8 mouse cellular contexts compared by ENCODE assay signal in the genomic region with DNA sequence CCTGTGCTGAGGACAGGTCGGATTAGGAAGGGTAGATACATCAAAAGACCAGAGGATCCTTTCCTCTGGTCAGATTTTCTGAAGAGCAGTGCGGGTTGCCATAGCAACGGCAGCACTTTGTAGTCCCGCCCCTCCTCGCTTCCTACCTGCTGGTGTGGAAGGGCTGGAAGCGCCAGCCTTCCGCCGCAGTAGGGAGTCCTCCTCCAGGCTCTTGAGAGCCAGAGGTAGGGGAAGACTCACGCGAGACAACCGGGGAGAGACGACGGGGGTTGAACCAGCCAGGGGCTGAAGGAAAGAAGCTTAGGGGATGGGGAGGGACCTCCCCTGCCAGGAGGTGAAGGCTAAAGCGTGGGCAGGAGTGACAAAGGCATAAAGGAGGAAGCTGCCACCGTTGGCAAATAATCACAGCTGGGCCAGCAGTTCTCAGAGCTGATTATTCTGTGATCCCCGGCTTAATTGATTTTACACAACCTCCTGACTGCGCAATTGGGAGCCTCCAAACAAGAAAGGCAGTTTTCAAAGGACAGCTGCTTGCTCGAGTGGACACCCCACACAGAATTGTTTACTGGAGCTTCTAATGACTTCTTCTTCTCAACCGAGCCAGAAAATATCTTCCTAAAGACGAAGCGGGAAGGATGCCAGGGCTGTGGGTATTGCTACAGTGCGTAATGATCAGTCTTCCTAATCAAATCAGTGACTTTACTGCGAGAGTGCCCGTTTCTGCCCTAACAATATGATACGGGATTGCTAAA.
DNase-seq lines count a peak whose midpoint lies in the region; ATAC-seq lines count a peak whose summit lies in the region.

No protein-coding gene starts in this region.

- intact Hi-C loops in left cerebral cortex, postnatal 25 days (cut with DNase I), result no loop called here

- H3K27me3 ChIP-seq in midbrain, embryonic 13.5 days, result no peaks in the 10 kb centered on the region
- no peaks in the 10 kb centered on the region for H3K27me3 ChIP-seq in stomach, embryonic 16.5 days (ENCODE audit: control insufficient read depth, insufficient read depth, low read length)

- H3K27ac ChIP-seq in midbrain, embryonic 13.5 days, result peak overlapping the region; percentile 94
- H3K27ac ChIP-seq in stomach, embryonic 16.5 days (ENCODE audit: low read length), result peak overlapping the region; percentile 3; the same call in 1 of the 2 replicates

- 3% methylated on average over 25 of the region's 25 CpGs for WGBS in midbrain, embryonic 13.5 days
- WGBS in stomach, embryonic 16.5 days, result 9% methylated on average over 25 of the region's 25 CpGs

- ATAC-seq in cerebellum, adult (ENCODE audit: insufficient number of reproducible peaks, low FRiP score, low TSS enrichment), result peak; percentile 52
- peak; percentile 96 for ATAC-seq in midbrain, embryonic 13.5 days
- ATAC-seq in stomach, embryonic 16.5 days (ENCODE audit: insufficient read depth, low FRiP score), result peak; percentile 13; the same call in 1 of the 2 replicates

- peak overlapping the region; percentile 68 for H3K9ac ChIP-seq in midbrain, embryonic 13.5 days (replicated peaks)
- H3K9ac ChIP-seq in stomach, embryonic 16.5 days (ENCODE audit: low read length), result peak overlapping the region; percentile 57

- no peak for DNase-seq in cerebellum, adult 11-12 months
- DNase-seq in adrenal gland, postnatal 25 days, result peak; percentile 41
- DNase-seq in fat pad, adult 2 months (ENCODE audit: extremely low read depth, low read depth, low spot score), result peak; percentile 68
- DNase-seq in hindlimb bud, embryonic 11.5 days (ENCODE audit: extremely low spot score, low read depth, low spot score), result peak; percentile 33
- DNase-seq in left cerebral cortex, postnatal 25 days (ENCODE audit: low spot score in 2 of 2), result peak; percentile 75 to 79

- H3K9me3 ChIP-seq in midbrain, embryonic 13.5 days, result no peaks in the 10 kb centered on the region
- H3K9me3 ChIP-seq in stomach, embryonic 16.5 days (replicated peaks; ENCODE audit: control insufficient read depth, low read length), result no peaks in the 10 kb centered on the region

- H3K36me3 ChIP-seq in midbrain, embryonic 13.5 days, result no peaks in the 10 kb centered on the region
- H3K36me3 ChIP-seq in stomach, embryonic 16.5 days (ENCODE audit: control insufficient read depth, insufficient read depth, low read length), result no peaks in the 10 kb centered on the region

- peak overlapping the region; percentile 57 for H3K4me2 ChIP-seq in midbrain, embryonic 13.5 days (replicated peaks)
- H3K4me2 ChIP-seq in stomach, embryonic 16.5 days (ENCODE audit: low read depth, low read length), result peak overlapping the region; percentile 66

- H3K4me3 ChIP-seq in midbrain, embryonic 13.5 days (replicated peaks), result peak overlapping the region; percentile 35
- peak overlapping the region; percentile 35 for H3K4me3 ChIP-seq in stomach, embryonic 16.5 days (replicated peaks; ENCODE audit: low read length)

- peaks cover 31% of the 10 kb centered on the region for H3K4me1 ChIP-seq in midbrain, embryonic 13.5 days (replicated peaks)
- 0 out of 2 replicates have a peak, but pooled peaks cover 8% of the 10 kb centered on the region for H3K4me1 ChIP-seq in stomach, embryonic 16.5 days (ENCODE audit: control insufficient read depth, insufficient read depth, low read length)

Comparison
In these comparisons a context has a peak if more than half of its experiments do, and no peak if none do; other contexts are left out.
1. ATAC-seq: peak in every context shown above with its lines; median percentile 96 in midbrain, embryonic 13.5 days; 52 in cerebellum, adult; 13 in stomach, embryonic 16.5 days.